Mouse (Mus musculus) embryonic fibroblast, embryonic 13.5 days (primary cell): ENCODE results near the gene Zfp574. TPM values are rescaled to one million over a fixed set of nuclear protein-coding genes. Genes with fewer than 3 reads are reported as not detected.

ENCODE experiments used
- H3K27ac ChIP-seq: 2 replicates; pipeline ENCODE4 v1.5.1; 2012; ENCODE audit warnings: low read length, control low read depth, inconsistent platforms; ENCODE audit not compliant: insufficient read depth
- H3K4me1 ChIP-seq: 2 replicates; pipeline ENCODE4 v1.6.1; 2011; ENCODE audit warnings: low read length; ENCODE audit not compliant: control insufficient read depth, insufficient read depth
- H3K4me3 ChIP-seq: 2 replicates; pipeline ENCODE4 v1.5.1; 2011; ENCODE audit warnings: mild to moderate bottlenecking, control low read depth, low read length; ENCODE audit not compliant: insufficient read depth
- CTCF ChIP-seq: IDR thresholded peaks from 2 replicates; pipeline ENCODE4 v1.5.1; 2011; ENCODE audit warnings: mild to moderate bottlenecking, control low read depth, low read length, moderate library complexity, borderline replicate concordance; ENCODE audit not compliant: insufficient read depth
- POLR2A ChIP-seq: IDR thresholded peaks from 2 replicates; pipeline ENCODE4 v1.6.1; 2011; ENCODE audit warnings: low read depth, mild to moderate bottlenecking, control low read depth, low read length, moderate library complexity
- polyA plus RNA-seq: library from polyadenylated mRNA; stranded (reverse); fragments of >200 nt; gene quantifications from 2 replicates; pipeline ENCODE4 v1.2.4, GENCODE M21; 2011; ENCODE audit warnings: low read depth; ENCODE audit not compliant: missing spikeins, insufficient read length

Gene Zfp574
- polyA plus RNA-seq, 1 experiment: 10.3 TPM

- Histone ChIP-seq H3K4me1 (no peaks in the 10 kb centered on the region), H3K4me3 (no peak overlapping the region), H3K27ac (no peak overlapping the region)
- TF ChIP-seq POLR2A (no peak), CTCF (no peak)
These were observed 37.0 kb downstream of the Zfp574 start for GRCm38 (mm10) chr7:25109355-25109754.

- H3K4me3 ChIP-seq: no peak overlapping the region
- no peak overlapping the region for H3K27ac ChIP-seq
- no peaks in the 10 kb centered on the region for H3K4me1 ChIP-seq
- TF ChIP-seq CTCF: no peak
- TF ChIP-seq POLR2A: no peak
These were observed 38.0 kb downstream of the Zfp574 start for GRCm38 (mm10) chr7:25110336-25110735.

- Histone ChIP-seq H3K27ac (no peak overlapping the region), H3K4me3 (no peak overlapping the region), H3K4me1 (no peaks in the 10 kb centered on the region)
- TF ChIP-seq POLR2A (no peak), CTCF (no peak)
These were observed 40.0 kb downstream of the Zfp574 start for GRCm38 (mm10) chr7:25112178-25112955.

GRCm38 (mm10) chr7:25112956-25113603 is 40.7 kb downstream of the Zfp574 start:
- Histone ChIP-seq H3K4me3 (no peak overlapping the region), H3K4me1 (no peaks in the 10 kb centered on the region), H3K27ac (no peak overlapping the region)
- TF ChIP-seq POLR2A: no peak
- TF ChIP-seq CTCF: no peak

GRCm38 (mm10) chr7:25120061-25120834 is 47.9 kb downstream of the Zfp574 start:
- TF ChIP-seq CTCF: no peak
- TF ChIP-seq POLR2A: no peak
- H3K4me1 ChIP-seq: no peaks in the 10 kb centered on the region
- H3K27ac ChIP-seq: no peak overlapping the region
- H3K4me3 ChIP-seq: no peak overlapping the region

- Histone ChIP-seq H3K4me1 (no peaks in the 10 kb centered on the region), H3K27ac (no peak overlapping the region), H3K4me3 (no peak overlapping the region)
- no peak for TF ChIP-seq POLR2A
- TF ChIP-seq CTCF: no peak
These were observed 48.9 kb downstream of the Zfp574 start for GRCm38 (mm10) chr7:25121240-25121786.

GRCm38 (mm10) chr7:25125716-25126281 is 53.4 kb downstream of the Zfp574 start:
- TF ChIP-seq CTCF: no peak
- no peak overlapping the region for H3K4me3 ChIP-seq
- H3K4me1 ChIP-seq: no peaks in the 10 kb centered on the region
- no peak overlapping the region for H3K27ac ChIP-seq

GRCm38 (mm10) chr7:25127971-25128370 is 55.6 kb downstream of the Zfp574 start:
- TF ChIP-seq POLR2A (no peak), CTCF (no peak)
- Histone ChIP-seq H3K27ac (no peak overlapping the region), H3K4me3 (no peak overlapping the region), H3K4me1 (no peaks in the 10 kb centered on the region)

GRCm38 (mm10) chr7:25129390-25129979 is 57.1 kb downstream of the Zfp574 start:
- no peak for TF ChIP-seq CTCF
- TF ChIP-seq POLR2A: no peak
- H3K4me1 ChIP-seq: no peaks in the 10 kb centered on the region

More at GRCm38 (mm10) chr7:25129390-25129979, 57.1 kb downstream of the Zfp574 start:
- no peak overlapping the region for H3K27ac ChIP-seq
- H3K4me3 ChIP-seq: no peak overlapping the region
